ENCODE assay signal across 33 mouse cellular contexts in genomic region chr12:103437601-103438000, GRCm38 (mm10). TPM values are rescaled to one million over a fixed set of nuclear protein-coding genes. Genes with fewer than 3 reads are reported as not detected.
DNase-seq lines count a peak whose midpoint lies in the region; ATAC-seq and TF ChIP-seq lines count a peak whose summit lies in the region.
"Had no signal": no experiment of that assay in that cellular context is flagged by ENCODE, and none has a peak within 500 bp of the region (broad histone marks: within the 10 kb centered on the region; RNA-seq: fewer than 3 reads in every experiment).

No protein-coding gene starts in this region.

- H3K9me3 ChIP-seq in forebrain, embryonic 15.5 days, result no peaks in the 10 kb centered on the region
- H3K9me3 ChIP-seq: embryonic facial prominence, embryonic 12.5 days; forebrain, embryonic 13.5 days; heart, embryonic 13.5 days; hindbrain, embryonic 12.5 days; kidney, embryonic 15.5 days; neural tube, embryonic 15.5 days had no signal

- 0 out of 2 replicates have a peak overlapping the region, but pooled peaks have one; percentile 7 for H3K27ac ChIP-seq in spleen, adult 2 months (ENCODE audit: insufficient read depth, low read length)
- H3K27ac ChIP-seq in brown adipose tissue, adult 24 weeks (replicated peaks; ENCODE audit: low read depth, low read length), result peak overlapping the region; percentile 94
- no peak overlapping the region for H3K27ac ChIP-seq in forebrain, embryonic 15.5 days (replicated peaks)
- H3K27ac ChIP-seq: embryonic facial prominence, embryonic 12.5 days; forebrain, embryonic 13.5 days; gastrocnemius, adult 2 months; heart, embryonic 13.5 days; hindbrain, embryonic 12.5 days; kidney, embryonic 15.5 days; left cerebral cortex, adult 2 months; neural tube, embryonic 15.5 days had no signal

- peak; percentile 39 for ATAC-seq in megakaryocyte, adult 5-6 weeks (ENCODE audit: poor library complexity, severe bottlenecking)
- no peak for ATAC-seq in forebrain, embryonic 15.5 days (replicated peaks)
- no peak for ATAC-seq in monocyte, adult 5-6 weeks (replicated peaks; ENCODE audit: insufficient number of reproducible peaks, low FRiP score, low TSS enrichment, poor library complexity, severe bottlenecking)
- ATAC-seq: CD4-positive, CD25-positive, alpha-beta regulatory T cell, adult 4 months; forebrain, embryonic 13.5 days; intestine, postnatal 0 days; liver, postnatal 0 days; Patski had no signal

- H3K9ac ChIP-seq in forebrain, embryonic 15.5 days (replicated peaks), result no peak overlapping the region
- H3K9ac ChIP-seq: embryonic facial prominence, embryonic 12.5 days; forebrain, embryonic 13.5 days; heart, embryonic 13.5 days; hindbrain, embryonic 12.5 days; kidney, embryonic 15.5 days; liver, postnatal 0 days; neural tube, embryonic 15.5 days had no signal

- no peak overlapping the region for H3K4me2 ChIP-seq in forebrain, embryonic 15.5 days (replicated peaks)
- H3K4me2 ChIP-seq: embryonic facial prominence, embryonic 12.5 days; forebrain, embryonic 13.5 days; heart, embryonic 13.5 days; hindbrain, embryonic 12.5 days; kidney, embryonic 15.5 days; liver, embryonic 11.5 days; neural tube, embryonic 15.5 days had no signal

- H3K36me3 ChIP-seq in spleen, adult 2 months (ENCODE audit: control insufficient read depth, insufficient read depth, low read length), result peaks cover 25% of the 10 kb centered on the region
- no peaks in the 10 kb centered on the region for H3K36me3 ChIP-seq in forebrain, embryonic 15.5 days
- H3K36me3 ChIP-seq: embryonic facial prominence, embryonic 12.5 days; heart, embryonic 13.5 days; hindbrain, embryonic 12.5 days; kidney, embryonic 15.5 days; neural tube, embryonic 15.5 days had no signal

- no peaks in the 10 kb centered on the region for H3K27me3 ChIP-seq in spleen, adult 2 months (ENCODE audit: control insufficient read depth, insufficient read depth, low read length)
- no peaks in the 10 kb centered on the region for H3K27me3 ChIP-seq in forebrain, embryonic 15.5 days
- H3K27me3 ChIP-seq: embryonic facial prominence, embryonic 12.5 days; forebrain, embryonic 13.5 days; heart, embryonic 13.5 days; hindbrain, embryonic 12.5 days; kidney, embryonic 15.5 days; neural tube, embryonic 15.5 days; Patski had no signal

- peaks cover 19% of the 10 kb centered on the region; the same call in 1 of the 2 replicates for H3K4me1 ChIP-seq in spleen, adult 2 months (ENCODE audit: control insufficient read depth, insufficient read depth, insufficient read length)
- peaks cover 9% of the 10 kb centered on the region for H3K4me1 ChIP-seq in brown adipose tissue, adult 24 weeks (ENCODE audit: control insufficient read depth, insufficient read depth, insufficient read length, low read length)
- no peaks in the 10 kb centered on the region for H3K4me1 ChIP-seq in forebrain, embryonic 15.5 days
- H3K4me1 ChIP-seq: embryonic facial prominence, embryonic 12.5 days; forebrain, embryonic 13.5 days; heart, embryonic 13.5 days; hindbrain, embryonic 12.5 days; kidney, embryonic 15.5 days; neural tube, embryonic 15.5 days had no signal

- no peak for TF ChIP-seq CTCF in spleen, adult 2 months (IDR thresholded peaks at IDR 0.05; ENCODE audit: extremely low read depth, insufficient read depth, insufficient read length, insufficient replicate concordance)

- WGBS in spleen, adult 2 months, result 93% methylated on average over 1 of the region's 1 CpGs
- WGBS in forebrain, embryonic 15.5 days, result 92% methylated on average over 1 of the region's 1 CpGs

- no peak overlapping the region for H3K4me3 ChIP-seq in spleen, adult 2 months (ENCODE audit: extremely low read depth, insufficient read depth, insufficient read length)
- no peak overlapping the region for H3K4me3 ChIP-seq in brown adipose tissue, adult 24 weeks (ENCODE audit: insufficient read depth, low read depth, low read length)
- H3K4me3 ChIP-seq in forebrain, embryonic 15.5 days, result no peak overlapping the region
- H3K4me3 ChIP-seq: embryonic facial prominence, embryonic 12.5 days; forebrain, embryonic 13.5 days; gastrocnemius, adult 2 months; heart, embryonic 13.5 days; hindbrain, embryonic 12.5 days; kidney, embryonic 15.5 days; left cerebral cortex, adult 2 months; neural tube, embryonic 15.5 days had no signal

- TF ChIP-seq POLR2A in spleen, adult 2 months (IDR thresholded peaks at IDR 0.05; ENCODE audit: low read depth, low read length), result no peak

- peak; percentile 54 for DNase-seq in adrenal gland, postnatal 14 days
- no peak for DNase-seq in adrenal gland, postnatal 4 days (ENCODE audit: low spot score in 2 of 2)
- no peak for DNase-seq in spleen, adult 2 months (ENCODE audit: low read depth in 1 of 2, low spot score in 2 of 2)
- DNase-seq in spleen, postnatal 4 days (ENCODE audit: low spot score in 2 of 2), result no peak
- DNase-seq: cerebellum, adult 18-20 months; cerebellum, postnatal 14 days; gastrocnemius, adult 2 months; kidney, postnatal 36 days; liver, postnatal 0 days; lung, postnatal 10 days; right cerebral cortex, adult 18-20 months; right cerebral cortex, postnatal 4 days; thymus, postnatal 36 days had no signal

RNA-seq across cellular contexts. Expression of gene Ifi27, which starts 3.6 kb away (rescaled TPM):
- 1,163 and 1,199 TPM in 2 replicates for total RNA-seq in adrenal gland, postnatal 14 days (2021)
- 100 to 1,000 TPM; 377 to 414 TPM for total RNA-seq in adrenal gland, postnatal 4 days (2021)
- 188 and 204 TPM in 2 replicates for polyA plus RNA-seq in spleen, adult 2 months (2012; rRNA removed)
- 2,121 and 2,899 TPM in 2 replicates for polyA plus RNA-seq in brown adipose tissue, adult 24 weeks (2012; ENCODE audit: insufficient read depth, insufficient read length, missing spikeins)
- 46.3 and 55.9 TPM in 2 replicates for total RNA-seq in megakaryocyte, adult 5-6 weeks (2015)
- 19.3 and 26.8 TPM in 2 replicates for total RNA-seq in megakaryocyte, adult 5-6 weeks (2017)
- 6.7 and 8.0 TPM in 2 replicates for polyA plus RNA-seq in forebrain, embryonic 15.5 days (2015; fragmentation: Nextera tagmentation; extraction: Ambion mirVana)
- total RNA-seq in monocyte, adult 5-6 weeks (2017), result 33.7 to 72.1 TPM (median 37.1 TPM) in 3 replicates

RNA-seq across cellular contexts. Expression of gene Ifi27l2a, which starts 5.9 kb away (rescaled TPM):
- total RNA-seq in adrenal gland, postnatal 14 days (2021), result 15.4 and 19.7 TPM in 2 replicates
- total RNA-seq in adrenal gland, postnatal 4 days (2021), result 10 to 100 TPM; 10.1 to 11.7 TPM
- 731 and 1,353 TPM in 2 replicates for polyA plus RNA-seq in spleen, adult 2 months (2012; rRNA removed)
- polyA plus RNA-seq in brown adipose tissue, adult 24 weeks (2012; ENCODE audit: insufficient read depth, insufficient read length, missing spikeins), result 1,113 and 2,189 TPM in 2 replicates
- total RNA-seq in megakaryocyte, adult 5-6 weeks (2015), result 433 and 468 TPM in 2 replicates
- 365 and 515 TPM in 2 replicates for total RNA-seq in megakaryocyte, adult 5-6 weeks (2017)
- polyA plus RNA-seq in forebrain, embryonic 15.5 days (2015; fragmentation: Nextera tagmentation; extraction: Ambion mirVana), result 3.1 and 6.2 TPM in 2 replicates
- 199 to 360 TPM (median 283 TPM) in 3 replicates for total RNA-seq in monocyte, adult 5-6 weeks (2017)

RNA-seq across cellular contexts. Expression of gene Ddx24, which starts 12.0 kb away (rescaled TPM):
- total RNA-seq in adrenal gland, postnatal 14 days (2021), result 92.3 and 99.1 TPM in 2 replicates
- total RNA-seq in adrenal gland, postnatal 4 days (2021), result 100 to 1,000 TPM; 109 to 116 TPM
- polyA plus RNA-seq in spleen, adult 2 months (2012; rRNA removed), result 26.9 and 32.5 TPM in 2 replicates
- 47.9 and 50.2 TPM in 2 replicates for polyA plus RNA-seq in brown adipose tissue, adult 24 weeks (2012; ENCODE audit: insufficient read depth, insufficient read length, missing spikeins)
- total RNA-seq in megakaryocyte, adult 5-6 weeks (2015), result 53.0 and 58.9 TPM in 2 replicates
- 63.8 and 73.0 TPM in 2 replicates for total RNA-seq in megakaryocyte, adult 5-6 weeks (2017)
- 147 and 153 TPM in 2 replicates for polyA plus RNA-seq in forebrain, embryonic 15.5 days (2015; fragmentation: Nextera tagmentation; extraction: Ambion mirVana)
- 105 to 146 TPM (median 129 TPM) in 3 replicates for total RNA-seq in monocyte, adult 5-6 weeks (2017)

RNA-seq across cellular contexts. Expression of gene Ifi27l2b, which starts 19.4 kb away (rescaled TPM):
- not detected in 2 replicates for total RNA-seq in adrenal gland, postnatal 14 days (2021)
- not detected for total RNA-seq in adrenal gland, postnatal 4 days (2021)
- polyA plus RNA-seq in spleen, adult 2 months (2012; rRNA removed), result 0.07 and 0.08 TPM in 2 replicates
- polyA plus RNA-seq in brown adipose tissue, adult 24 weeks (2012; ENCODE audit: insufficient read depth, insufficient read length, missing spikeins), result not detected in 2 replicates
- not detected in 2 replicates for total RNA-seq in megakaryocyte, adult 5-6 weeks (2015)
- total RNA-seq in megakaryocyte, adult 5-6 weeks (2017), result not detected in 2 replicates
- polyA plus RNA-seq in forebrain, embryonic 15.5 days (2015; fragmentation: Nextera tagmentation; extraction: Ambion mirVana), result not detected in 2 replicates
- total RNA-seq in monocyte, adult 5-6 weeks (2017), result 3.0 TPM in 1 of 3 replicates, not detected in the others
- total RNA-seq: adrenal gland, adult 18-20 months; gastrocnemius, adult 2 months; gastrocnemius, postnatal 4 days; left cerebral cortex, adult 2 months; left cerebral cortex, postnatal 36 days; midbrain, postnatal 0 days had no signal
- polyA plus RNA-seq: embryonic facial prominence, embryonic 12.5 days; forebrain, embryonic 13.5 days; frontal cortex, adult 2 months; heart, embryonic 13.5 days; hindbrain, embryonic 12.5 days; kidney, embryonic 15.5 days; liver, embryonic 11.5 days; liver, postnatal 0 days; midbrain, postnatal 0 days; neural tube, embryonic 15.5 days; Patski had no signal

RNA-seq across cellular contexts. Expression of gene 9330161L09Rik, which starts 30.0 kb away (rescaled TPM):
- total RNA-seq in adrenal gland, postnatal 14 days (2021), result 0.90 and 0.93 TPM in 2 replicates
- 1 to 10 TPM; 2.6 to 3.0 TPM for total RNA-seq in adrenal gland, postnatal 4 days (2021)
- 0.82 and 1.1 TPM in 2 replicates for polyA plus RNA-seq in spleen, adult 2 months (2012; rRNA removed)
- 1.2 TPM in 1 of 2 replicates, not detected in the other for polyA plus RNA-seq in brown adipose tissue, adult 24 weeks (2012; ENCODE audit: insufficient read depth, insufficient read length, missing spikeins)
- 0.94 TPM in 1 of 2 replicates, not detected in the other for total RNA-seq in megakaryocyte, adult 5-6 weeks (2015)
- total RNA-seq in megakaryocyte, adult 5-6 weeks (2017), result 0.89 and 1.4 TPM in 2 replicates
- 0.69 and 1.1 TPM in 2 replicates for polyA plus RNA-seq in forebrain, embryonic 15.5 days (2015; fragmentation: Nextera tagmentation; extraction: Ambion mirVana)
- total RNA-seq in monocyte, adult 5-6 weeks (2017), result 1.3 to 3.6 TPM (median 1.4 TPM) in 3 replicates
- polyA plus RNA-seq: intestine, postnatal 0 days; liver, postnatal 0 days had no signal
